Mouse (Mus musculus) lung, postnatal 36 days (tissue): Measurements from ENCODE around the gene Dock4.
A peak's percentile ranks its signal among the peaks of the same experiment; 100 is the strongest.

Experiments
- DNase-seq: peaks from one replicate; pipeline ENCODE4 v3.0.0; 2022; ENCODE audit warnings: mixed read lengths

The Dock4 gene

DNA sequence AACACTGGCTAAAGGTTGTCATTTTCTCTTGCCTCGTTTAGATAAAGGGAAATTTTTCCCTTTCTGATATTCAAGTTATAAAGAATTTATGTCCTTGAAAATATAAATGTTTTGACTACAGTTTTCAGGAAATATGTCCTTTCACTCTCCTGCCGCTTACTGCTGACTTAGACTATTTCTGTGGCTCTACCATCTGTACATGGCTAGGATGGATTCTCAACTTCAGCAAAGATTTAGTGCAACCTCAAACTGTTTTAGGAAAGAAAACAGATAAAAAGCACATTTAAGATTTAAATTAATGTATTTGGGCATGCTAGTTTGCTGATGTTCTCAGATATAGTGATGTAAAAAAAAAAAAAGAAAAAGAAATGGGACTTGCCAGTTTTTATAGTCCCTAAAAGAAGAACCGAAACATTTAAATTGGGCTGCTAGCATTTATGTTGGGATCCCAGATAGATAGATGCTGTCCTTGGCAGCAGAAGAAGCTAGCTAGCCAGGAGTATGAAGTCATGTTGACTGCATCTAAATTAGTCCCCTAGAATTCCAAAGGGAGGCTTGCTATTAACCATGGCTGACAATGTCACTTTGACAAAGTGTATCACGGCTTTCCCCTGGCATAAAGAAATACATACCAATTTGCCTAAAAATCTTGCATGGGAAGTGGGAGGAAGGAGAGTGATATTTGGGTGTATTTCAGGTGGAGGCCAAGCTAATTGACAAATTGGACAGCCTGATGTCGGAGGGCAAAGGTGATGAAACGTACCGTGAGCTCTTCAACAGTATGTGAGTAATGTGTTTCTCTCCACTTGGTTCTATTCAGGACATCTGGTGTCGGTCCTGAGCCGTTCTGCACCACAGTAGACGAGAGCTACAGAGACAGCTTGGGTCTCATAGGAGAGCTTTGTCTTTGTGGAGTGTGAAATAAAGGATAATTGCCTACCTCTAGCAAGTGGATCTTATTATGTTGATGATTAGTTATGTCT, 343.9 kb downstream of the Dock4 start:
- DNase-seq = no peak

DNA sequence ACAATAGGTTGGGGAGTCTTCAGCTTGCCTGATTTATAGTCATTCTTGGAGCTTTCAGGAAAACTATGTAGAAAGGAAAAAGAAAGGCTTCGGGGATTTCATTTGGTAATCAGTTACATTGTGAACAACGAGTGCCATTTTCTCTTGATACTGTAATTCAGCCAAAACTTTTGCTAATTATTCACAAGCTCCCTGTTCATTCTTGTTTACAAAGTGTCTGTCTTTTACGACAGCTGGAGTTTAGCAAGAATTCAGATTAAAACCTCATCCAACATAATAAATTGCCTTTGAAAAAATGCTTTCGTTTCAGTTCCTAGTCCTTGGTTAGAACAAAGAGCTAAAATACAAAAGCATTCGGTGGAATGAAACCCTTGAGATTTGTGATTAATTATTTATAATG, 345.5 kb downstream of the Dock4 start:
- no peak for DNase-seq

DNA sequence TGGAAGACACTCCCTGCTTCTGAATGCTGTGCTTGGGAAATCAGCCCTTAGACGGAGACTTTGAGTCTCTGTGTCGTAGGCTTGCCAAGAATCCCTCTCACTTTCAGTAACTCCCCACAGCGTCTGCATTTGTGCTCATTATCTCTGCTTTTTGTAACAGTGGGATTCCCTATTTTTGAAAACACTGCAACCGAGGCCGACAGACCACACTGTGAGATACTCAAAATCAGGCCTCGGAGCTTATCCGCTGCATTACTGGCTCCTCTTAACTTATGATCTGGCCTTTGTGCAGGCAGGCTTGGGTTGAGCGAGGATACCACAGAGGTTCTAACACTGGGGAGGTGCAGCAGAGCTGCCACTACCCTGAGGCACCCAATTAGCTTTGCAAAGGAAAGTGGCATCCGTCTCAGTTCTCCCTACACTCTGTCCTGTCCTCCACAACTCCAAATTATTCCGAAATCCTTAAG, 346.5 kb downstream of the Dock4 start:
- no peak for DNase-seq

DNA sequence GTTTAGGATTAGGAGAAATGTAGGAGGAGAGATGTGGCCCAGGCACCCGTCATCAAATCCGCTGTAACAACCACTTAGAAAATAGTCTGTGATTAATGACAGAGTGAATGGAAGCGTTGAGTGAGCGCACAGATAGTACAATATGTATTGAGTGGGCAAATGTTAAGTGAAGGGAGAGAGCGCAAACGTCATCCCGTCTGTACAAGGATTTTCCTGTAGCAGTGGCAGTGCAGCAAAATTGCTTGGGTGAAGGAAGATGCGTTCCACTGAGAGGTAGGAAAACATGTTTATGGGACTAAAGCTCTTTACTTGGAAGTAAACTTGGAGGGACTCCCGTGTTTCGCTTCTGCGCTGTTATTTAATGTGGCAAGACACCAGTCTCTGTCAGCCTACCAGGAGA, 348.3 kb downstream of the Dock4 start:
- DNase-seq = no peak

DNA sequence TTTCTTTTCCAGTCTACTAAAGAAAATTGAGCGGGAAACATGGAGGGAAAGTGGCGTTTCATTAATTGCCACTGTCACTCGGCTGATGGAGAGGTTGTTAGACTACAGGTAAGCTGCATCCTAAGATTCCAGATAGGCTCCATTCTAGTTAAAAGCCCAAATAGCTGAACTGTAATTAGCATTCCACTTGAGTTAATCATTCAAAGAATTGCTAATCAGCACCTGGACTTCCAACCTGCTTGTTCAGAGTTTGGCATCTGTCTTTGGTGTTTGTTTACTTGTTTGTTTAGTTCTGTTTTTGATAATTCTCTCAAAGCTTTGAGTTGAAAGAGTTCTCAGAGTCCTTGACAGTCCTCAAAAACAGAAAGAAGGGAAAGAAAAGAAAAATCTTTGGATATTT, 349.0 kb downstream of the Dock4 start:
- DNase-seq = no peak

DNA sequence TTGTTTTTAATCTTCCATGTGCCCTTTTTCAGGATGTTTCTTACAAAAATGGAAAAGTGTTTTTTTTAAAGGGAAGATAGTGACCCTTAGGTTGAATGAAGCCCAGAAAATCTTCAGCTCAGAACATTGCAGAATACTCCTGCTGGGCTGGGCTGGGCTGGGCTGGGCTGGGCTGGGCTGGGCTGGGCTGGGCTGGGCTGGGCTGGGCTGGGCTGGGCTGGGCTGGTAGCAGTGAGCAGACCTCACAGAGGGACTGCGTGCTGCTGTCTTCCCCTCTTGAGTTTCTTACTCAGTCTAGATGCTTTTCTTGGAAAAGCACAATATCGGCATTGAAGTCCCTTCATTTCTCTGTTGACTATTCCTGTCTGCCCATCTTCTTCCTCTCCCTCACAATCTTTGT, 350.0 kb downstream of the Dock4 start:
- DNase-seq = no peak

DNA sequence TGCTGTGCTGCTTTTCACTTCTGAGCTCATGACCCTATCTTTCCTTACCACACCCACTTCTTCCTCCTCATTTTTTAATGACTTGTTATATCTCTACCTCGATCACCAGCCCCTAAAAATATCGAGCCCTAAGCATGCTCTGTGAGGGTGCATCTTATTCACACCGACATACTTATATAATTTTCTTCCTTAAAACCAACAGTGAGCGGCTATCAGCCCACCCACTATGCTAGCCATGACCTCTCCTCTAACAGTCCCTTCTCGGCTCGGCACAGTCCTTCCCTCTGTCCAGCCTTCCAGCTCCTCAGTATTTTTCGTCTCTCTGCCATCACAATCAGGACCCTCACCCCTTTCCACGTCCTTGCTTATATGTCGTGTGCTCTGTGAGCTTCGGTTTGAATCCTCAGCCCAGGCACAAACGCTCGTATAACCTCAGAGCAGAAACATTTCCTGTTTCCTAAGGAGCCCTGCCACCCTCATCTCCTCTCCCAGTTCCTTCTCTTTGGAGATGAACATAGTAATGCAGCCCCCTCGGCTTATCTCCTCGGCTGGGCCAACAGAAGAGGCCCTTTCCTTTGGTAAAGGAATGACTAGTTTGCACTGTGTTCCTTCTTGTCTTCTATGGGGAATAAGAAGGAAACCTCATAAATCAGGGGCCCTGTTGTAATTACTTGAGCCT, 351.2 kb downstream of the Dock4 start:
- DNase-seq = no peak

DNA sequence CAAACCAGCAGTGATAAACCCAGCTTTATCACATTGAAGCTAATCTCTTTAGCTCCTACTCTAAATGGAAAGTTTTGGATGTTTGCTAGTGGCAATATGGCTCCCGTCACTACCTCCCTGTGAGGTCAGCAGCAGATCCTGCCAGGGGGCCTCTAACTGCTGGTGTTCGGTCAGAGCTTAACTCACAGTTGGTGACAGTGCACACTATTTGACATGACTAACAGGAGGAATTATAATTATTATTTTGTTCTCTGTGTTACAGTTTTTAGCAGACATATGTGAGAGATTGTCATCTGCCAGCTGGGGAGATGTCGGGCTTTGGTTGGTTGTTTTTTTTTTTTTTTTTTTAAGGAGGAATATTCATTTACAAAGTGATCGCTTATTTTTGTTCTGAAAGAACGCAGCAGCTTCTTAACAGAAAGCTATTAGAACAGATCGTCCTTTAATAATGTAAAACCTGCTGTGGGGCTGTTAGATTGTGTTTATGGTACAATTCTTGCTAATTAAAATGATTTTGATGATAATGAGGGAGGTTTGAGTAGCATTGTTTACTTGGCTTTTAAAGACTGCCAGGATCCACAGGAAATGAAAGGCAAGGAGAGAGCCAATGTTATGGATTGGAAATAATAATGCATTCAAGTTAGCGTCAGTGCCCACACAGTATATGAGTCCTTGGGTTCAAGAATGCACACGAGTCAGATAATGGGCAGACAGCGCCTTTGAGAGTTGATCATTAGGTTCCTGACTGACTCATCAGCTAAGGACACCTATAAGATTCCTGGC, 352.0 kb downstream of the Dock4 start:
- DNase-seq = no peak

DNA sequence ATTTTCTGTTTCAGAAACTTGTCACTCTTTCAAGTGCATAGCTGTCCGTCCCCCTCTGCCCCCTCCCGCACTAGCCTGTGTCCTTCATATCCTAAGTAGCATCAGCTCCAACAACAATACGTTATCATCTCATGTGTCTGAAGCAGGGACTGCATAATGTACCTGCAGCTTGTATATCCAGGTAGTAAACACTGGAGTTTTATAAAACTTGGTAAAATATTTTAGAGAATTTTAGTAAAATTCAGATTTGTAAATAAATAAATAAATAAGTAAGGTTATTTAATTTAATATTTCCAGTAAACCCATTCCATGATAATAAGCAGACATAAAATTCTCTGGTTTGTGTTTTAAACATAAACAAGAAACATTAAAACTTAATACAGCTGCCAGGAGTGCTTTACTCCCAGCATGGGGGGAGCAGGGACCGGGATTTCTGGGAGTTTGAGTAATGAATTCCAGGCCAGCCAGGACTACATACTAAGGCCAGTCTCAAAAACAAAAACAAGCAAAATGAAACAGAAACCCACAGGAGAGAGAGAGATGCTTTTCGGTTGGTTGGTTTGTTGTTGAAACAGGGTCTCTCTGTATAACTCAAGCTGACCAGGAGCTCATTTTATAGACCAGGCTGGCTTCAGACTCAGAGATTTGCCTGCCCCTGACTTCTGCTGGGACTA, 352.7 kb downstream of the Dock4 start:
- no peak for DNase-seq

DNA sequence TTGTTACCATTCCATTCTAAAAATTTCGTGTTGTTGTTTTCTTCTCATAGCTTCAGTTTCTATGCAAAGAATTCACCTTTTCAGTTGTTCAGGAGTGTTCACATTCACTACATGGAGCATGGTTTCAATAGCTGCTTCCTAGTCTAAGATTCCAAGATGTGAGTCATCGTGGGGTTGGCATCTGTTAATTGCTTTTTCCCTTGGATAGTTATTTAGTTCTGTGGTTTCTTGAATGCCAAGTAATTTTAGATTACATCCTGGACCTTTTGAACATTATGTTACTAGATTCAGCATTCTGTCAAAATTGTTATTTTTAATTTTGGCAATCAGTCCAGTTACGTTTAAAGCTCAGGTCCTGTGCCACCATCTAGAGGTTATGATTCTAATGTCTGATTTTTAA, 355.7 kb downstream of the Dock4 start:
- DNase-seq = no peak

DNA sequence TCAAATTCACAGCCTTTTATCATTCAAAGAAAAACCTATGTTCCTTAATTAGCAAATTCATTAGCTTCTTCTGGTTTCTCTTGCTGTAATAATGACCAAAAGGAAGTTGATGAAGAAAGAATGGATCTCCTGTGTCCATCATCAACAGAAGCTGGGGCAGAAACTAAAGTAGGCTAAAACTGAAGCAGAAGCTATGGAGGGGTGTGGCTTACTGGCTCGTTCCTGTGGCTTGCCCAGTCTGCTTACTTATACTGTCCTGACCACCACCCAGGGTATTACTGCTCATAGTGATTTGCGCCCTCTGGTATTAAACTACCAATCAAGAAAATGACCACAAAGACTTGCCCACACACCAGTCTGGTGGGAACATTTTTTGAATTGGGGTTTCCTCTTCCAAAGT, 359.5 kb downstream of the Dock4 start:
- no peak for DNase-seq

DNA sequence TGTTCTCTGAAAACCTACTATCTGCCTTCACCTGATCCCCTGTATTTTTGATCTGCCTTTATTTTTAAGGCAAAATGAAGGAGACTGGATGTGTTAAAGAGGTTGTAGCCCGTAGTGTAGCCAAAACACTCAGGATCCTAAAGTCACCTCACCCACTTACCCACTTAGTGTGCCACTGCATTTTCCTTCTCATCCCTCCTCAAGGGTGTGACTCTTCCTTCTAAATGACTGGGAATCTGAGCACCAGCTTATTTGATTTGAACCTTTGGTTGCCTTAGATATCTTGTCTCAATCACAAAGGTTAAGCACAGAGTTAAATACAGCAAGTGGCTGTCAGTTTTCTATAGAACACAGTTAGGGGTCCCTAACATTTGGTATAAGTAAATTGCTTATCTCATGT, 362.2 kb downstream of the Dock4 start:
- no peak for DNase-seq

DNA sequence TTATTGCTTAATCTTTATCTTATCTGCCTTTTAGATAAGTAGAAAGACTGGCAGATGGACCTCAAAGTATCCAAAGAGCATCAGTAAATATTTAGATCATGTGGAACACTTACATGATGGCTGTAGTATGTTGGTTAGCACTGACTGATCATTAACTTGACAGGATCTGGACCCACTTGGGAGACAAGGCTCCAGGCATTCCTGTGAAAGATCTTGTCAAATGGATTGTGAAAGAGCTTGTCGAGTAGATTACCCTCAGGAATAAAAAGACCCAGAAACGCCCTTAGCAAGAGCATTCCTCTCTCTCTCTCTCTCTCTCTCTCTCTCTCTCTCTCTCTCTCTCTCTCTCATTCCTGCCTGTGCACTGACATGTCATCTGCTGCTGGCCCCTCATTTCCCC, 367.7 kb downstream of the Dock4 start:
- DNase-seq = peak; percentile 32

DNA sequence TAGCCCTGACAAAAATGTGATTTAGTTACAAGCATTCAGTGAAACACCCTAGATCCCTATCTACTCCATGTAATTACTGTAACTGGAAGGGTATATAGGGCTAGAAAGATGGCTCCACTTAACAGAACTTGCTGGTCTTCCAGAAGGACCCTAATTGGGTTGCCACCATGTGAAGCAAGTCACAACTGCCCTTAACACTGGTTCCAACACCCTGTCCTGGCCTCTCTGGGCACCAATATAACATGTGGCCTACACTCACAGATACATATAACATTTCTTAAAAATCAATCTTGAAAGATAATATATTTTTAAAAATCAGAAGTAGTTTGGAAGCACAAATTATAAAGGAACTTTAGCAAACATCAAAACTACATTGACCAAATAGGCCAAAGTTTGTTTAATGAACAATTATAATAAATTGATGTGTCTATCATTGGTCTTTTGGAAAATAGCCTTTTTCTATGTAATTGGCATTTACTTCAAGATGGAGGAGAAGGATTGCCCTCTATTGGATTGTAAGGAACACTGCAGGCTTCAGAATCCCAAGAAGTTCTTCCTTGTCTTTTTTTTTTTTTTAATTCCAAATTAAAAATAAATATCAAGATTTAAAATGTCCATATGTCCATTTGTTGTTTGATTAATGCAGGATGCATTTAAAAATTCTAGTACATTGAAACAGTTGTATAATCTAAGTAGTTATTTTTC, 369.1 kb downstream of the Dock4 start:
- DNase-seq = no peak

DNA sequence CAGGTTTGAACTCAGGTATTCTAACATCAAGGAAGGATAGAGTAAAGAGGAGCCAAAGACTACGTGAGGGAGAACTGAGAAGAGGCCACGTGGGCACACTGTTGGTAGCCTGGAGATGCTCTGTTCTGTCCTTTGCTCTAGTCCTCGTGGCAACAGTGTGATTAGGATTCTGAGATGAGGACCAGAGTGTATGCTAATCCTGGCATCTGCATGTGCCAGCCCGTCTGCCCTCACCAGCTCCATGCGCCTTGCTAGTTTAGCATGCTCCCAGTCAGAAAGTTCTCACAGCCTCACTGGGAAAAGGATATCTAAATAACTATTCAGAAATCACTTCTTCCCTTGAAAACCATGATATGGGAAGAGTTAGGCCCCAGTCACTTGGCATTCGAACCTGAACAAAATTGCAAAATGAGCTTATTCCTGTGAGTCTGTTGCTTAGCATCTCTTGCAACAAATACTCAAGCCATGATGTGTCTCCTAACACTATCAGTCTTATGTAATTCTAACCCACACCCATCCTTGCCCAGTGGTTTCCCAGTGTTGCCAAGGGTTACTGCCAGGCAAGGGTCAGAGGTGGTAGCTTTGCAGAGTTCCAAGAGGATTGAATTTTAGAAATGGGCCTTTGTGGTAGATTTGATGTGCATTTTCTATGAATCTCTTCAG, 372.4 kb downstream of the Dock4 start:
- peak; percentile 71 for DNase-seq

DNA sequence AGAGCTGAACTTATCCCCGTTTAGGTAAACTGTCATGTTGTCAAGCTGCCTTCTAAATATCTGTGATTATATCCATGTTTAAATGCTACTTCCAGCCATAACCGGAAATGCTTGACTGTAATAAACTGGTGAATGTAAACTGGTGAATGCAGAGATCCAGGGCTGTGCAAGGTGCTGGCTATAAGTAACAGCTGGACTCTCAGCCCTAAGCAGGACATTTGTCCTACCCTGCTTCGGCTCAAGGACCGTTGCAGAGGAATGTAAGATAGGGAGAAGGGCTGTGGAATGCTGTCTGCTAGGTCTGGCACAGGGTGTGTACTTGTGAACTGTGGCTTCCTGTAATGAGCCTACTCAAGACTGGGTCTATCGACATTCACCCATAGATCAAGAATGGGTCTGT, 377.9 kb downstream of the Dock4 start:
- DNase-seq = no peak

DNA sequence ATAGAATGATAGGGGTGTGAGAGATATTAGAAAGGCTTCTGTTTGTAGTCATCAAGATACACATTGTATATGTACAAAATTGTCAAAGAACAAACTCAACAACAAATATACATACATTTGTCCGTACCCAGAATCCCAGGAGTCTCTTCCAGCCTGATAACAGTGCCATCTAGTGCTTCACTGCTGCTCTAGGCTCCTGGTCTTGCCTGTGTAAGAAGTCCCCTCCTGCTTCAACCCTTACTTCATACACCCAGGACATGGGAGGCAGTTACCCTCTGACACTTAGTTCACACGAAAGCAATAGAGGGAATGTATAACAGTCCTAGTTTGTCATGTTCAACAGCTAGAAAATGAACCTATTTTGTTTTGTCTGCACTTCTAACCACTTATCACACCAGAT, 378.5 kb downstream of the Dock4 start:
- peak; percentile 50 for DNase-seq

DNA sequence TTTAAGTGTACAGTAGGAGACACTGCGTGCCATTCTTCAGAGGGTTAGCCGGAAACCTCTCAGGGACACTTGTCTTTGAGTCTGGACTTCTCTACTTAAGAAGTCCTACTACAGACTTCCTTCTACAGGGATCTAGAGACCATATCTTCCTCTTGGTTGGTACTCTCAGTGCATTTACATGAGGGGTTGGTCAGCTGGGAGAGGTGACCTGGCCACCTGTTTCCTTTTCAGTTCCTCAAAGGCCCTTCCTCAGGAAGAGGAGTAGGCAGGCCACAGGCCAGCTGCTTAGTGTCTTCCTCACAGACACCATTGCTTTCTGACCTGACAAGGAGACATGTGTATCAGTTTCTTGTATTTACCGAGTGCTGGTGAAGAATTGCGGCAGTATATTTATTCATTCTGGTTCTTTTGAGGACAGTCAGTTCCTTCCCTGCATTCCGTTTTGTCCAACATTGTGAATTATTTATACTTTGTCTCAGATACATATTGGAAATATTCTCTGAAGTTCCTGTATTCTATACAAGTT, 380.2 kb downstream of the Dock4 start:
- peak; percentile 65 for DNase-seq

DNA sequence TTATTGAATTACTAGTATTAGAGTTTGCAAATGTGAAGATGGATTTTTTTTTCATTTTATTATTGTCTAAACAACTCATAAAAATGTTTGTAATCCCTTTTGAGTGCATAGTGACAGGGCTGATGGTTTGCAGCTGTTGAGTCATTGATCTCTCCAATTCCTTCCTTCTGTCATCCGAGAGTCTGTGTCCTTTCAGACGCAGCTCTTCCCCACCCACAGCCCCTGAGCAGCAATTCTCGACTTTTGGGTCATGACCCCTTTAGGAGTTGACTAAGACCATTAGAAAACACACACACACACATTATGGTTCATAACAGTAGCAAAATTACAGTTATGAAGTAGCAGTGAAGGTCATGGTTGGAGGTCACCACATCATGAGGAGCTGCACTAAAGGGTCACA, 380.7 kb downstream of the Dock4 start:
- DNase-seq = peak; percentile 82

DNA sequence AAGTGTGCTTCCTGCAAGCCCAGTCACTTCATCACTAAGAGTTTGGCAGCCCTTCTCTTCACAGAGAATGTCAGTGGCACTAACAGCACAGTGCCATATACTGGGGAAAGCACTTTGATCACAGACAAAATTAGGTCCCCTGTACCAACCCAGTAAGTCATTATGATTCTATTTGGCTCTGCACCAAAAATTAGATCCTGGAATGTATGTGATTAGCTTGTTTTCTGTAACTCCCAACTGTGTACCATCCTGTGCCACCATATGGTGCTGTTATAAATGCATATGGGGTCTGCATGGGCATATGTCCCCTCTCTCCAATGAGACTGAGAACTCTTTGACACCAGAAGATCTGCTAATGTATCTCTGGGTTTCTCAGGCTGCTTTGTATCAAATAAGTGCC, 382.3 kb downstream of the Dock4 start:
- DNase-seq = no peak

DNA sequence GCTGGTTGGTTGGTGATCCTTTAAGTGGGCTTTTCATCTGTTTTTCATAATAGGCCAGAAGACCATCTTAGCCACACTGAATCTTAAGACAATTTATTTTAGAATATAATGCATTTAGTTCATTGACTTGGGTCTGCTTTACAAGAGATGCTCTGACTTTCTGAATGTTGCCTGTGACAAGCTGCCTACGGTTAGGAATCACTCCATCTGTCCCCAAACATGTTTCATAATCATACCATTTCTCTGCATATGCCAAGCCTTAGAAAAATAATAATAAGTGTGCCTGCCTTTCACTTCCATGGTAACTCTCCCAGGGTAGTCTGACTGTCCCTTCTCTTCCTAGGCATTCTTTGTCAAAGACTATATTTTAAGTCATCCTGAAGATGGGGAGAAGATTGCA, 383.5 kb downstream of the Dock4 start:
- no peak for DNase-seq
